Mouse (Mus musculus) heart, postnatal 0 days (tissue): ENCODE data around the gene Gjd3.

ENCODE experiments used
- CTCF ChIP-seq: IDR thresholded peaks from 2 replicates; pipeline ENCODE4 v1.5.1; 2016; ENCODE audit warnings: antibody characterized with exemption, control low read depth, low read depth
- EP300 ChIP-seq: IDR thresholded peaks from 2 replicates; pipeline ENCODE4 v1.6.1; 2016; ENCODE audit warnings: antibody characterized with exemption, low read depth

DNA sequence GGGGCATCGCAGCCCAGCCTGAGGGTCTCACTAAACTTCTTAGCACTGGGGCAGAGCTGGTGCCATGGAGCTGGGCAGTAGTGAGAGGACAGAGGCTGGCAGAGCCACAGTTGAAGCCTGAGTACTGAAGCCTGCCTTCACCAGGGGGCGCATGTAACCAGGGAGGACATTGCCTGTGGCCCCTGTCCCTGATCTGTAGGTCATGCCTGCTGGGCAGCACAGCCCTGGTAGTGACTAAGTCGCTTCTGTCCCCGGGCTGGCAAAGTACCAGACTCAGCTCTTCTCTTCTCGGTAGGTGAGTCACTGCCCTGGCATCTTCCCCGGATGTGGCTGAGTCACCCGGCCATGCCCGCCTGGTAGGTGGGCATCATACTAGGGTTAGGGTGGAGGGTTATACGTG is 49.7 kb downstream of the Gjd3 start:
- peak; percentile 64 for TF ChIP-seq CTCF
- no peak for TF ChIP-seq EP300
